Mouse (Mus musculus) thymus, adult 2 months (tissue): ENCODE data around the gene Plek2. TPM values are rescaled to one million over a fixed set of nuclear protein-coding genes. Genes with fewer than 3 reads are reported as not detected.
A peak's percentile ranks its signal among the peaks of the same experiment; 100 is the strongest.

Source experiments
- DNase-seq: peaks from one replicate; pipeline ENCODE4 v3.0.0; 2021
- H3K27ac ChIP-seq: fragments of 200-500 bp; 2 replicates; pipeline ENCODE4 v1.5.1; 2012; ENCODE audit warnings: low read length, control low read depth; ENCODE audit not compliant: control insufficient read depth, insufficient read depth
- H3K27me3 ChIP-seq: fragments of 200-500 bp; 2 replicates; pipeline ENCODE4 v1.6.1; 2012; ENCODE audit warnings: mild to moderate bottlenecking, low read length, moderate library complexity, mixed read lengths; ENCODE audit not compliant: control insufficient read depth, insufficient read depth
- H3K36me3 ChIP-seq: fragments of 200-500 bp; 2 replicates; pipeline ENCODE4 v1.6.1; 2012; ENCODE audit warnings: mild to moderate bottlenecking, low read length, moderate library complexity; ENCODE audit not compliant: control insufficient read depth, insufficient read depth
- H3K4me1 ChIP-seq: fragments of 200-500 bp; replicated peaks from 2 replicates; pipeline ENCODE4 v1.6.1; 2012; ENCODE audit warnings: low read length; ENCODE audit not compliant: control insufficient read depth, insufficient read depth
- H3K4me3 ChIP-seq: fragments of 200-500 bp; 2 replicates; pipeline ENCODE4 v1.5.1; 2012; ENCODE audit warnings: mild to moderate bottlenecking, low read length, control low read depth, moderate library complexity; ENCODE audit not compliant: control insufficient read depth, insufficient read depth
- CTCF ChIP-seq: fragments of 200-500 bp; IDR thresholded peaks from 2 replicates; pipeline ENCODE4 v1.5.1; 2012; ENCODE audit warnings: mild to moderate bottlenecking, control low read depth, low read length, moderate library complexity, borderline replicate concordance; ENCODE audit not compliant: control insufficient read depth, poor library complexity, insufficient read depth; ENCODE audit errors: extremely low read depth
- POLR2A ChIP-seq: fragments of 200-500 bp; IDR thresholded peaks from 2 replicates; pipeline ENCODE4 v1.6.1; 2012; ENCODE audit warnings: mild to moderate bottlenecking, low read length, control low read depth, moderate library complexity; ENCODE audit not compliant: control insufficient read depth, poor library complexity, insufficient read depth; ENCODE audit errors: extremely low read depth
- WGBS: fragments of 180-500 bp; shearing (Covaris S2); methylation state at CpG from one replicate; pipeline ENCODE4 v1.1.7; 2018; 5-methylcytosine and 5-hydroxymethylcytosine counted together
- polyA plus RNA-seq: library from polyadenylated mRNA; depleted of rRNA; stranded (reverse); fragments of >200 nt; gene quantifications from 2 replicates; pipeline ENCODE4 v1.2.3, GENCODE M21; 2012; rRNA removed

The Plek2 gene
- polyA plus RNA-seq, 1 experiment = 1.9 TPM

DNA sequence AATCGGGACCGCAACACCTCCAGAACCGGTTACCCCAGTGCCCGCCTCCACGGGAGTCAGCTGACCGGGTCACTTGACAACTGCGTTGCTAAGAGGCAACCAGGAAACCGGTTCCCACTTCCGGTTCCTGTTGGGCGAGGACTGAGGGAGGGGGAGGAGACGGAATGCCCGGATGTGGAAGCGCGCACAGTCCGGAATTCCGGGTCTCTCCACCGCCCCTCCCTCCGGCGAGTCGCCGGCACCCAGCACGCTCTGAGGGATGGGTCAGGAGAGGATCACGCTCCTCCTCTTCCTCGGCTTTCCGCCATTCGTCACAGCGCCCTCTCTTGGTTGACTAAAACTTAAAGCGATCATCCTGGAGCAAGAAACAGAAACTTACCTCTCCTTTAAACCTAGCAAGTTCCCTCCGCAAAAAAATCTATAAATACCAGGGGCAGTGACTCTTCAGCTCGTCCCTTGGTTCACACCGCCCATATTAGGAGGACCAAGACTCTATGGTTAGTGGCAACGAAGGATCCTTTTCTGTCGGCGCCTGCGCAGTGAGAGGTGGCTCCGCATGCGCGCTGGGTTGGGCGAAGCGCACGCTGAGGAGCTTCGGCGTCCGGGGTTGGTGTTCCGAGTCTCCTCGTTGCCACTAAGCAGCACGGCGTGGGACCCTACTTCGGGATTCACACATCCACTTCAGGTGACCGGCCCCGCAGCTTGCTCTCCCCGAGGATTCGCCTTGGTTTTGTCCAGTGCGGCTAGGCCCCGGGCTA, 45.1 kb downstream of the Plek2 start, which contains the start of the genes Atp6v1d and Eif2s1:
Atp6v1d (minus strand) TSS at position 143 of the 758 bp plus-strand sequence.
Eif2s1 (plus strand) TSS at position 324 of the 758 bp plus-strand sequence.
- Histone ChIP-seq H3K36me3 (no peaks in the 10 kb centered on the region), H3K4me1 (peaks cover 12% of the 10 kb centered on the region), H3K27ac (peak within 1 kb of the TSS; percentile 66), H3K4me3 (peak within 1 kb of the TSS; percentile 87), H3K27me3 (no peaks in the 10 kb centered on the region)
- peak; percentile 97 for DNase-seq
- under 1% methylated on average over 55 of the region's 55 CpGs for WGBS
- peak; percentile 64 for TF ChIP-seq POLR2A
- TF ChIP-seq CTCF = peak; percentile 76; the same call in 1 of the 2 replicates

DNA sequence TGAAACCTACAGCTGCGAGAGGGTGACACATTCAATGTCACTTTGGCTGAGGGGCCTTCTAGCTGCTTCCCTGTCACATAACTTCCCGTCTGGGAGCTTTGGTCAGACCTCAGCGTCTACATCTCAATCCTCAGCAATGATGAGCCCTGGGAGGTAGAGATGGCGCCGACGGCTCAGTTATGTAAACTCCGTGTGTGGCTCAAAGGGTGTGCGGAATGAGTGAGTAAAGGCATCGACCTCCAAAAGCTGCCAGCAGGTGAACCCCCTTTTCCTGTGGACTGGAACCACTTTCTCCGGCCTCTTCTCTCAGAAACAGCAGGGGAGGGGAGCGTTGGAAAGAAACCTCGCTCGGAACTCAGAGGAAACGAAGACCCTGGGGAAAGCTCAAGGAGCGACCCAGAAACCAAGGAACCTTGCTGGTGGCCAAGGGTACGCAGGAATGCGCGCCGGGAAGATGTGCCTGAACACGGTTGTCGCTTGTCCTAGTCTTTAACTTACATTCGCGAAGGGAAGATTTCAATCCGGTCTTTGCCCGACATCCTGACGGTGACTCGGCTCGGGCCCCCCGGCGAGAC, 45.8 kb downstream of the Plek2 start:
- TF ChIP-seq POLR2A (no peak), CTCF (no peak)
- under 1% methylated on average over 30 of the region's 30 CpGs for WGBS
- peaks cover 12% of the 10 kb centered on the region for H3K4me1 ChIP-seq
- DNase-seq = peak; percentile 8
- peak overlapping the region; percentile 87 for H3K4me3 ChIP-seq
- no peaks in the 10 kb centered on the region for H3K36me3 ChIP-seq
- H3K27ac ChIP-seq = peak overlapping the region; percentile 66
- no peaks in the 10 kb centered on the region for H3K27me3 ChIP-seq

DNA sequence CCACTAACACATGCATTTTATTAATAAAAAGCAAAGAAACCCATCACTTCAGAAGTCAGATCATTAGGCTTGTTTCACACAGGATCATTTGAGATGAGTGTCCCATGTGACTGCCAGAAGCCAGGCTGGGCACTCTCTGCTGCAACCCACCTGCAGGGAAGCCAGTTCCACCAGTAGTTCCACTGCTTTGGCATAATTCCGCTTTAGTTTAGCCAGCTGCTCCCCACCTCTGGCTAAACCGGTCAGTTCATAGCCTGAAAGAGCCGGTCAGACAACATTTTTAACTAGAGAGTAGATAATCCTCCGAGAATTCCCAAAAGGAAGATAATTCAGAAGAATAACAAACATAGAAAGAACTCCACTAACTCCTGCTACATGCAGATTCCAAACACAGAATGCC, 58.5 kb downstream of the Plek2 start:
- 97% methylated on average over 4 of the region's 4 CpGs for WGBS
- TF ChIP-seq POLR2A (no peak), CTCF (no peak)
- Histone ChIP-seq H3K27me3 (no peaks in the 10 kb centered on the region), H3K4me3 (no peak overlapping the region), H3K4me1 (no peaks in the 10 kb centered on the region), H3K27ac (no peak overlapping the region), H3K36me3 (peaks cover 53% of the 10 kb centered on the region)
- no peak for DNase-seq

DNA sequence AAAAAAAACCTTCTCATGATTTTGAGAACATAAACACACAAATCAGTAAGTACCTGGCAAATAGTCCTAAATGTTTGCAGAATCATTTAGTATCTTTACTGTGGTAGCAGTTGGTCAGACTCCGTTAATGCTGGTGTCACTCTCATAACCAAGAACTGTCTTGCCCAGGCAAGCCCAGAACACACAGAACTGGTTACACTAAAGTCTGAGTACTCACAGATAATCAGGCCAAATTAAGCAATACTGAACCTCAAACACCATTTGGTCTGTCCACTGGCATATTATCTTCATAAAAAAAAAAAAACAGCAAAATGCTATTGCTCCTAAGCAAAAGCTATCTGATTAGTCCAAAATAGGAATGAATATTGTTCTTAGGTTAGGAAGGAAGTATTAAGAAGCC, 64.3 kb downstream of the Plek2 start:
- no peak for DNase-seq
- H3K4me3 ChIP-seq = no peak overlapping the region

DNA sequence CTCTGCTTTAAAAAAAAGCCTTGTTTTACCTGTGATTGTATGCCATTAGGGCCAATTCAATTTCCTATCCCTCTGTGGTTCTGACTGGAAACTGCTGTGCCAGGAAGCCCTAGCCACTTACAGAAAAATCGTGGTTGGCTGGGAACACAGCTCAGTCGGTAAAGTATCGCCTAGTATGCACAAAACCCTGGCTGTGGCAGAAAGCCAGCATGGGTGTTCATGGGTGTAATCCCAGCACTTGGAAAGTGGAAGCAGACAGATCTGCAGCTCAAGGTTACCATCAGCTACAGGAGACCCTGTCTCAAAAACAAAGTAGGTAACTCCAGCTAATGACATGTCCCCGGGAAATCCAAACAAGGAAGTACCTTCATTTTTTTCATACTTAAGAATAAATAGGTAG, 66.9 kb downstream of the Plek2 start:
- no peak for TF ChIP-seq POLR2A
- TF ChIP-seq CTCF = no peak
- WGBS = 65% methylated on average over 4 of the region's 4 CpGs
- Histone ChIP-seq H3K36me3 (peaks cover 60% of the 10 kb centered on the region), H3K4me3 (no peak overlapping the region), H3K4me1 (no peaks in the 10 kb centered on the region), H3K27ac (no peak overlapping the region), H3K27me3 (no peaks in the 10 kb centered on the region)
- no peak for DNase-seq

More for the DNA sequence above, 64.3 kb downstream of the Plek2 start:
- peaks cover 63% of the 10 kb centered on the region for H3K36me3 ChIP-seq
- 98% methylated on average over 1 of the region's 1 CpGs for WGBS
- TF ChIP-seq POLR2A = no peak
- TF ChIP-seq CTCF = no peak
- H3K27ac ChIP-seq = no peak overlapping the region
- no peaks in the 10 kb centered on the region for H3K4me1 ChIP-seq
- H3K27me3 ChIP-seq = no peaks in the 10 kb centered on the region

Other genes with a start within 250 kb of the Plek2 start
- gene Fam71d, start 215.4 kb downstream of the Plek2 start, polyA plus RNA-seq = not detected in 2 replicates
- gene Mpp5, start 158.1 kb downstream of the Plek2 start, polyA plus RNA-seq = 1.7 and 1.8 TPM in 2 replicates
- gene Atp6v1d, start 45.3 kb downstream of the Plek2 start, polyA plus RNA-seq = 19.0 and 28.1 TPM in 2 replicates
- 15.9 and 20.8 TPM in 2 replicates for gene Eif2s1, start 45.1 kb downstream of the Plek2 start, polyA plus RNA-seq
- 82.4 and 82.7 TPM in 2 replicates for gene Tmem229b, start 100.7 kb upstream of the Plek2 start, polyA plus RNA-seq
- gene Plekhh1, start 122.2 kb upstream of the Plek2 start, polyA plus RNA-seq = 0.96 and 1.1 TPM in 2 replicates
- 21.3 and 23.6 TPM in 2 replicates for gene Pigh, start 182.7 kb upstream of the Plek2 start, polyA plus RNA-seq
- gene Arg2, start 223.8 kb upstream of the Plek2 start, polyA plus RNA-seq = 3.2 and 5.1 TPM in 2 replicates